Mouse (Mus musculus) heart, postnatal 4 days (tissue): Measurements from ENCODE around the gene Phf24. TPM values are rescaled to one million over a fixed set of nuclear protein-coding genes. Genes with fewer than 3 reads are reported as not detected.
"Not testable (repeated sequence)": the region's sequence is repeated elsewhere in the genome, so short reads cannot be mapped to it uniquely, and the experiment has no call there.

ENCODE experiments used
- DNase-seq: peaks from one replicate; pipeline ENCODE4 v3.0.0; 2021
- total RNA-seq, 2 experiments: library from RNA; stranded (reverse); gene quantifications; 2 replicates each; pipeline ENCODE4 v1.2.3; 2021

Phf24 gene
- total RNA-seq, 2 experiments from 2014 or later = 15.2 to 23.1 TPM

DNA sequence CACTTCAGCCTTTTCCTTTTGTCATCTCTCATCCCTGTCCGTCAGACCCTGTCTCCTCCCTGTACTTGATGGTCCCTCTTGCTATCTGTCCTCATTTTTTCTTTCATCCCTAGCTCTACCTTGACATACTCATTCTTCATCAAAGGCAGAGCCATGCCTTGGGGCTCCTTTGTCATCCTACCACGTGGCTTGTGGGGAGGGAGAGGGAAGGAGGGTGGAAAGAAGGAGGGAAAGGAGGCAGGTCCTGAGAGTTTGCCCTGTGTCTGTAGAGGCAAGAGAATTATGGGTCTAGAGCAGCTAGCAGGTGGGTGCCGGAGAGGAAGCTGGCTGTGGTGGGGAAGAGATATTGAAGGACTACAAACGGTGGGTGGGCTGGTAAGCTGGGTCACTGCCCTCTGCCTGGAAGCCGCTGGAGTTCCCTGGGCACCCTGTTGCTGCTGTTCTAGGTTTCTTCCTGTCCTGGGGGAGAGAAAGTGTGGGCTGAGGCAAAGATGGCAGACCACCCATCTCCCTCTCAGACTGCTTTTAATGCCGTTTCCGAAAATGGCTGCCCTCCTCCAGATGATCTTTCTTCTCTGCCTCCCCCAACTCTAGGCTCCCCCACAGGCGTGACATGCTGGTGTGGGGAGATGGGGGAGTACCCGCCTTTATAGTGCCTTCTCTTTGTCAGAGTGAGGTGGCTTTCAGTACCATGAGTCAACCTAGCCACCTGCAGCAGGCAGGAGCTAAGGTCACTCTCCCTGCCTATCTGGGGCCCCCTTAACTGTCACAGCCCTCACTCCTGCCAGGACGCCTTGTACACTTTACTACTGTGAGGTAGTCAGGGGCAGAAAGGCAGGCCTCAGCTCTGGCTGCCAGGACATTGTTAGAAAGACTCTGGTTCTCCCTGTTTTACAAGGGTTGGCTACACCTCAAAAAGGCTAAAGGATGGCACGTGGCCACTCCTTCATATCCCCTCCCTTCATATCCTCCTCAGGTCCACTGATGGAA lies 35.0 kb downstream of the Phf24 start:
- DNase-seq = peak; percentile 25

DNA sequence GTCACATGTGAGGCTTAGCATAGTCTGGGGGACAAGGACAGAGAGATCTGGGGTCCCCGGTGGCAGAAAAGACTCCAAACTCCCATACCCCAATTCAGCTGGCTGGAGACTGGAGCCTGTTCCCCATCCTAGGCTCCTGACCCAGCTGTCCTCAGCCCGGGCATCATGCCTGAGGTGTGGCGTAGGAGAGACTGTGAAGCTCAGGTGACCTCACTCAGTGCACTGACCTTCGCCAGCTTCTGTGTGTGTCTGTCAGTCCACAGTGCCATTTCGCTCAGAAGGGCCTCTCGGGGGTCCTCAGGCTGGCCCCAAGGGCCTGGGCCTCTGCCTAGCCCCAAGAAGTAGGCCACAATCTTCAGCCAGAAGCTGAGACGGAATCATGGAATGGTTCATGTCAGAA lies 36.1 kb downstream of the Phf24 start:
- DNase-seq = peak; percentile 62

DNA sequence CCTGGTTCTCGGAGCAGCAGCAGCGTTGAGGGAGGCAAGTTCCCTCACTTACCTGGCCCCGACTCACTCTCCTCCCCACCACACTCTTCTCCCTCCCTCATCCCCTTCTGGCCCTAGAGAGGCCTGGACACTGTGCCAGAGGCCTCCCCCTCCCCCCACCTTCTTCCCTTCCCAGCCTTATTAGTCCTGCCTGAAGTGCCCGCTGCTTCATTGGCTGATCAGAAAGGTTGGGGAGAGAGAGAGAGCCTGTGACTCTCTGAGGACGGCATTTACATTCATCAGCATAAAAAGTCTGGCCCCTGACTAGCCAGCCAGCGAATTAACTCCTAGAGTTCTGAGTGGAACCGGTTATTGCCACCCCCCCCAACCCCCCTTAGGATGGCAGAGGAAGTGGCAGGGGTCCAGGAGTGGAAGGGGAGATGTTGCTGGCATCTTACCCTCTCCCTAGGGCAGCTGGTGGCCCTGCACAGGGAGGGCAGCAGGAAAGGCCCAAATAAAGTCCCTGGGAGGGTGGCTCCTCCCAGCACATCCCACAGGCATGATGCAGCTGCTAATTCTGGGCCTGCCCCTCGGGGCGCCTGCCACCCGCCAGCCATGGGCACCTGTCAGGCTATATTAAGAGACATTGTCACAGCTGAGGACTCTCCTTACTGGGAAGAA lies 37.1 kb downstream of the Phf24 start:
- DNase-seq = peak; percentile 86

DNA sequence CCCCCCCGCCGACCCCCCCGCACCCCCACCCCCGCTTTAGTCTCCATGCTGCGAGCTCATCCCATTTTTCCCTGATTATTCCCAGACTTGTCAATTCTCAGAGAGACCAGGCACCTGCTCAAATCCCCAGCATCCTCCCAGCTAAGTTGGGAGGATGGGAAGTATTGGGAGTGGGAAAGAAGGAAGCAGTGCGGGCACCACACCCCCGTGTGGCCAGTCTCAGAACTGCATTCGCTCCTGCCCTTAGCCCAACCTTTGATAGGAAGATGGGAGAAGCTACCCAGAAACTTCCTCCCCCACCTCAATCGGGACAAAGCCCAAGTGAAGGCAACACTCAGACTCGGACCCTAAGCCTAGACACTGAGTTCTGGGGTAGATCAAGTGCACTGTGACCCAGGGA lies 37.8 kb downstream of the Phf24 start:
- DNase-seq = peak; percentile 90

DNA sequence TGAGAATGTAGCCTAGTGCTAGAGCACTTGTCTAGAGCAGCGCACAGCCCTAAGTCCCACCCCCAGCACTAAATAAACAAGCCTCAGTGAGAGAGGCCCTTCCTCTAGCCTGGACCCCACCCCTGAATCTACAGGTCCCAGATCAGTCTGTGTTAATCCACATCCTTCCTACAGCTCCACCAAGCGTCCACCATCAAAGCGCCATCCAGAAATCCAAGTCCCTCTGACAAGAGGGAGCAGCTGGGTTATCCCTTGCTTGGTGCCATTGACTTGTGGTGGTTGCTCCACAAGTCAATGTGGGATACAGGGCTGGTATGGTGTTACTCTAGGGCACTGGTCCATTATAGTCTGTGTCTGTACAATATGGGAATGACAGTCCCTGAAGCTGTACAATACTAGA lies 38.7 kb downstream of the Phf24 start:
- DNase-seq = no peak

DNA sequence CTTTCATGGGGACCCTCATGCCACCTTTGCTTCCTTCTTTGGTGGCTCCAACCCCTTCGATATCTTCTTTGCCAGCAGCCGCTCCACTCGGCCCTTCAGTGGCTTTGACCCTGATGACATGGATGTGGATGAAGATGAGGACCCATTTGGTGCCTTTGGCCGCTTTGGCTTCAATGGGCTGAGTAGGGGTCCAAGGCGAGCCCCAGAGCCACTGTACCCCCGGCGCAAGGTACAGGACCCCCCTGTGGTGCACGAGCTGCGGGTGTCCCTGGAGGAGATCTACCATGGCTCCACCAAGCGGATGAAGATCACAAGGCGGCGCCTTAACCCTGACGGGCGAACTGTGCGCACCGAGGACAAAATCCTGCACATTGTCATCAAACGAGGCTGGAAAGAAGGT lies 40.1 kb downstream of the Phf24 start:
- DNase-seq = no peak

DNA sequence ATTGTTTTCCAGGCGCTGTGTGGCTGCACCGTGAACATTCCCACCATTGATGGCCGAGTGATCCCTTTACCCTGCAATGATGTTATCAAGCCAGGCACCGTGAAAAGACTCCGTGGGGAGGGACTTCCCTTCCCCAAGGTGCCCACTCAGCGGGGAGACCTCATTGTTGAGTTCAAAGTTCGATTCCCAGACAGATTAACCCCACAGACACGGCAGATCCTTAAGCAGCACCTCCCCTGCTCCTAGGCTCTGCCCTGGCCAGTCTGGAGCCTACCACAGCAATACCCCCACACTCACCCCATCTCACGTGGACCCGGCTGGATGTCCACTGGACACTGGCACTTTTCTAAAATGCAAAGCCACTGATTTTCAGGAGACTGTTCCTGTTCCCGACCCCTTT lies 40.8 kb downstream of the Phf24 start:
- no peak for DNase-seq

DNA sequence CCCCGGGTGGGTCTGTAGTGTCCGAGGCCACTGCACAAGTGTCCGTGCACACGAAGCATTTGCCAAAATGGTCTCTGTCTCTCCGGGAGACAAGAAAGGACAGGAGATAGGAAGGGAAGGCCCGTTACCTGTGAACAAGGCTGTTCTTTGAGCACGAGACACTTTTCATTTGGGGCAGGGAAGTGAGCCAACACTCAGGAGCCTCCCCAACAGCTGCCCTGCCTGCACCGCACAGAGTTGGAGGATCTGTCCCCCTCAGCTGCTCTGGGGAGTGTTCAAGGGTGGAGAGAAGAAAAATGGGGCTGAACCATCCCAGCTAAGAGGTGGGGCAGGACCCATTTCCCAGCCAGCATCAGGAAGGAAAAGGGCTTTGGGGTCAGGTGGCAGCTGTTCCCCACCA lies 41.5 kb downstream of the Phf24 start:
- DNase-seq = no peak

DNA sequence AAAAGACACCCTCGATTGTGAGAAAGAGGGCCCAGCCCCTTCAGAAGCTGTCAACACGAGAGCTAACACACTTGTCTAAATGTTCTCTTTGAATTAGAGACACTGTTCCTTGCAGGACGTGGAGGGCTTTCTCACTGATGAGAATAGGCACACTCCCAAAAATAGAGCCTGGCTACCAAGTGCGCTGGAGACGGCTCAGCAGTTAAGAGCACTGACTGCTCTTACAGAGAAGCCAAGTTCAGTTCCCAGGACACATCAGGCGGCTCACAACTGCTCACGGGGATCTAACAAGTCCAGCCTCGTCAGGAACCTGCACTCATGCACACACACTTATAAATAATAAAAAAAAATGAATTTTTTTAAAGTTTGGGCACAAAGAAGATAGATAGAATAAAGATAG lies 42.5 kb downstream of the Phf24 start:
- DNase-seq = no peak

DNA sequence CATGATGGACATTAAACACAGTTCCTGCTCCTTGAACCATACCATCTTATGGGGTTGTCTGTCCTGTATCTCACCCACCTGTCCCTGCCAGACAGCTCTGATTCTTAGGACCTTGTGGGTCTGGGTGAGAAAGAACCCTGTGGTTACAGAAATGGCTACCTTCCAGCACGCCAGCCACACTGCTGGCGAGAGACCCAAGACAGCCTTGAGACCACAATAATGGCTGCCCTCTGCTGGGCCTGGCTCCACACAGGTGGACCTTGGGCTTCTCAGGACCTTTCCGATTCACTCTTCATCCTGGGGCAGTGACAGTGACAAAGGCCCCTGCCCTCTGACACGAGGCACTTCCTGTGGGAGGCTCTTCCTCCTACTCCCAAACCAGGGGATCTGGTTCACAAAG lies 42.9 kb downstream of the Phf24 start:
- DNase-seq = no peak

DNA sequence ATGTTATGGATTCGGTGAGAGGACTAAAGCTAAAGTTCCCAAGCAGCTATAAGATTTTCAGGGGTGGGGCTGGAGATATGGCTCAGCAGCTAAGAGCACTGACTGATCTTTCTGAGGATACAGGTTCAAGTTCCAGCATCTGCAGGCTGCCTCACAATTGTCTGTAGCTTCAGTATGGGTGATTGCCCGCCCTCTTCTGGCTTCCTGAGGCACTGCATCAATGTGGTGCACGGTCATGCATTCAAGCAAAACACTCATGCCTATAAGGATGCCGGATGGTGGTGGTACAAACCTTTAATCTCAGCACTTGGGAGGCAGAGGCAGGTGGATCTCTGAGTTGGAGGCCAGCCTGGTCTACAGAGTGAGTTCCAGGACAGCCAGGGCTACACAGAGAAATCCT lies 45.1 kb downstream of the Phf24 start:
- DNase-seq = peak; percentile 72

DNA sequence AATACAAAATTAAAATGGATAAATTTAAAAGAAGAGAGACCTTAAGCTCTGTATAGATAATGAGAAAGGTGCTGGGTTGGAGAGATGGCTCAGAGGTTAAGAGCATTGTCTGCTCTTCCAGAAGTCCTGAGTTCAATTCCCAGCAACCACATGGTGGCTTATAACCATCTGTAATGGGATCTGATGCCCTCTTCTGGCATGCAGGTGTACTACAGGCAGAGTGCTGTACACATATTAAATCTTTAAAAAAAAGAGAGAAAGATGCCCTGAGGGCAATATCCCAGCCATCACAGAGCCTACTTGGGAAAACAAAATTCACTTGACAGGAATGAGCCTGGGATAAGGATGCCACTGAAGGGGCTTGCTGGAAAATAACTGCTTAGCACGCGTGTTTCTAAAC lies 47.0 kb downstream of the Phf24 start:
- no peak for DNase-seq

DNA sequence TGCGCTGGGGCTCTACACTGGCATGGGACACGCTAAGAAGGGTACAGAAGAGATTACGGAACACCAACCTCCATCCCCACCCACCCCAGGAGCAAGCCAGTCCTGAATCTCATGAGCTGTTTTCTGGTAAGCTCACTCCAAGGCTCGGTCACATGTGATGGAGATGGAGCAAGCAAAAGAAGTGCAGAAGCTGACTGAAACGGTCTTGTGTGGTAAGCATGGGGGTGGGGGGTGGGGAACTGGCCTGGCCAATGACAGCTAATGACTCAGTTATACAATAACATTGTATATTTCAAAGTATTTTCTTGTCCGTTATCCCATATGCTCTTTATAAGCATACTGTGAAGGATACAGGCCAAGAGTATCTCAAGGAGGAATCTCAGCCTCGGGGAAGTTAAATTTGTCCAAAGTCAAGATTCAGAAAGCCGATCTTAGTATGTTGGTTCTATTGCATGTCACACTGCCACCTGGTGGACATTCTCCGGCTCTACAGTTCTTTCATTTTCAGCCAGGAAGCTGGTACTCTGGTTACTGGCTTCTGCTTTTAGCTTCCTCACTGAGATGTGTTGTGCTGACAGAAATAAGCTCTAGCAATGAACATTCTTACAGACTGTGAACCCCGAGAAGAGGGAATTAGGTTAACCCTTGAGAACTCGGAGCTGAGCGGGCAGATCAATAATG lies 48.7 kb downstream of the Phf24 start:
- peak; percentile 43 for DNase-seq

DNA sequence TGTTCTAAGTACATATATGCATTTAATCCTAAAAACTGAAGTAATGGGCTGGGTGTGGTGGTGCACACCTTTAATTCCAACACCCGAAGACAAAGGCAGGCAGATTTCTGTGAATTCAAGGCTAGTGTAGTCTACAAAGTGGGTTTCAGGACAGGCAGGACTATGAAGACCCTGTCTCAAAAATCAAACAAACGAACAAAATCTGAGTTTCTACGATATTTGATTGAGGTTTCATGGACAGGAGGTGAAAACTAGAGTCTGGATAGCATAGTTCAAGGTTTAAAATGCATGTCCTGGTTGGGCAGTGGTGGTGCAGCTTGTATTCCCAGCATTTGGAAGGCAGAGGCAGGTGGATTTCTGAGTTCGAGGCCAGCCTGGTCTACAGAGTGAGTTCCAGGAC lies 52.8 kb downstream of the Phf24 start, which contains the start of gene 1700022I11Rik:
Gene 1700022I11Rik (plus strand): TSS at position 301 of the 400 bp plus-strand sequence.
- no peak for DNase-seq

DNA sequence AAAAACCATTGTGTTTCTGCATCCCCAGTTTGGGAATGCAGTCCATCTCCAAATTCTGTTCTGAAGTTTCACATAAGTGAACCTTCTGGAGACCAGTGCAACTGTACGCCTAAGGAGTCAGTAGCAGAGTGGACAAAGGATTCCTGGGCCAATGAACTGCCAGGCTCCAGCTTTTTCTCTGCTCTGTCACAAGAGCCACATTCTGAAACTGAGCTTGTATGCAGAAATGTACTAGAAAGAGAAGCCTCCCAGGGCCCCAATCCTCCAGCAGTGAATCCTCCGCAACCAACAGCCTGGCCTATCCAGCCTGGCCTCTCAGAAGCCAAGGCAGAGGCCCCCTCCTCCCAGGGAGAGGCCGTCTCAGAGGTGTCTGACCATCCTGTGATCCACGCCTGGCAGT lies 56.5 kb downstream of the Phf24 start:
- no peak for DNase-seq

DNA sequence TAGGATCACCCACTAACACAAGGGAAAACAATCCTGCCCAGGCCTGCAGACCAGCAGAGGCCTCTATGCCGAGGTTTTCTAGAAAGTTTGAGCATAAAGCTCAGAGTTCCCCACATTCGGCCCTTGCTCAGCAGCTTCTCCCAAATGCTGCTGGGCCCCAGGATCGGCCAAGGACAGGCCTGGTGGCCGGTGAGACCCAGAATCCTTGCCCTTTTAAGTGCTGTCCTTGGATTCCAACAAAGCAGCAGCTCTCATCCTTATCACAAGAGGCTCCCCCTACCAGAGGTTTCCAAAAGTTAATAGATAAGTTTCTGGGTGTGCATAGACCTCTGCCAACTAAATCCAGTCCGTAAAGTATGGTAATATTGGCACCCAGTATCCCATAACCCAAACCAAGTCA lies 57.4 kb downstream of the Phf24 start:
- DNase-seq = no peak

DNA sequence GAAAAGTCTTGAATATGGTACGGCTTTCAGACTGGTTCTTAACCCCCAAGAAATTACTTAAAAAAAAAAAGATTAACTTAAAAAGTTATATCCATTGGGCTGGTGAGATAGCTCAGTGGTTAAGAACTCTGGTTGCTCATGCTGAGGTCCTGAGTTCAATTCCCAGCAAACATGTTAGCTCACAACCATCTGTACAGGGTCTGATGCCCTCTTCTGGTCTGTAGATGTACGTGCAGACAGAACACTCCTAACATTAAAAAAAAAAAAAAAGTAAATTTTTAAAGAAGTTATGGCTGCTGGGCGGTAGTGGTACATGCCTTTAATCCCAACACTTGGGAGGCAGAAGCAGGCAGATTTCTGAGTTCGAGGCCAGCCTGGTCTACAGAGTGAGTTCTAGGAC lies 61.6 kb downstream of the Phf24 start:
- no peak for DNase-seq

DNA sequence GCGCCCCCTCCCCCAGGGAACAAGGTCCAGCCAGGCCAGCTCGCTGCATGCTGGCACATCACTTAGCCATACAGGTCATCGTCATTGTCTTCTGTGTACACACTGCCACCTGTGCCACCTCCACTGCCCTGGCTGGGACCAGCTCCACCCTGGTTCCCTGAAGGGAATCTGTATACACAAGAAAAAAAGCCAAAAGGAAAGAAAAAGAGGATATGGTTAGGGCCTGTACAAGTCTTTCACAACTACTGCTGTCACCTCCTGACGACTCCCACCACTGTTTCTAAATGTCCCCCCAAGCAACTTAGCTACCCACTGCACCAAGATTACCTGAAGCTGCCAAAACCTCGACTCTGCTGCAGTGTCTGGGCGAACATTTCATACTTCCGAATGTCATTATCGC lies 64.0 kb downstream of the Phf24 start:
- DNase-seq = not testable (repeated sequence)

DNA sequence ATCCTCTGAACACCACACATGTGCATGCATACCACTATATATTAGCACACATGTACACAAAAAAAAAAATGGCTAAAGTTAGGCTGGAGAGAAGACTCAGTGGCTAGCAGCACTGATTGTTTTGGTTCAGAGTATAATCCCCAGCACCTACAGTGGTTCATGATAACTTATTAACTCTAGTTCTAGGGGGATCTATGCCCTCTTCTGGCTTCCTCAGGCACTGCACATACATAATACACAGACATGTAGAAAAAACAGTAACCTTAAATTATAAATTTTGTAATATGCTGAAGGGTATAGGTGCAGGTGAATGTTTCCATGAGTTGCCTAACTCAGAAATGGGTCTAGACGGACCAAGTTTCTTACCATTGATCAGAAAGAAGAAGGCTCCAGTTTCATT lies 71.8 kb downstream of the Phf24 start:
- DNase-seq = no peak
